Mouse (Mus musculus) C2C12 (cell line): ENCODE results near the gene Grem1. TPM values are rescaled to one million over a fixed set of nuclear protein-coding genes. Genes with fewer than 3 reads are reported as not detected.

Experiments used
- H3K27me3 ChIP-seq: one replicate; pipeline ENCODE4 v1.6.1; 2011; ENCODE audit not compliant: control insufficient read depth, insufficient read depth, insufficient read length
- H3K36me3 ChIP-seq: one replicate; pipeline ENCODE4 v1.6.1; 2011; ENCODE audit not compliant: control insufficient read depth, insufficient read depth
- H3K4me3 ChIP-seq: one replicate; pipeline ENCODE4 v1.5.1; 2011; ENCODE audit warnings: mild to moderate bottlenecking, control low read depth; ENCODE audit not compliant: poor library complexity, insufficient read depth, severe bottlenecking
- H3K79me2 ChIP-seq: one replicate; pipeline ENCODE4 v1.6.1; 2011; ENCODE audit not compliant: control insufficient read depth, insufficient read depth
- H3K79me3 ChIP-seq: one replicate; pipeline ENCODE4 v1.6.1; 2011; ENCODE audit warnings: low read depth, control low read depth
- H3ac ChIP-seq: one replicate; pipeline ENCODE3; 2011; ENCODE audit warnings: low read depth; ENCODE audit not compliant: control insufficient read depth, insufficient read length
- CEBPB ChIP-seq: IDR thresholded peaks from one replicate; pipeline ENCODE4 v1.6.1; 2011; ENCODE audit warnings: low read depth, mild to moderate bottlenecking, control low read depth, moderate library complexity
- CTCF ChIP-seq: IDR thresholded peaks from one replicate; pipeline ENCODE4 v1.5.1; 2011; ENCODE audit not compliant: control insufficient read depth, insufficient read depth, insufficient read length
- FOSL1 ChIP-seq: IDR thresholded peaks from one replicate; pipeline ENCODE4 v1.8.0; 2011; ENCODE audit warnings: mild to moderate bottlenecking, low read length; ENCODE audit not compliant: poor library complexity, insufficient read depth, severe bottlenecking
- MAX ChIP-seq: IDR thresholded peaks from one replicate; pipeline ENCODE4 v1.6.1; 2011; ENCODE audit warnings: mild to moderate bottlenecking, control low read depth
- MYOD1 ChIP-seq: IDR thresholded peaks from one replicate; pipeline ENCODE4 v1.6.1; 2011; ENCODE audit warnings: low read depth; ENCODE audit not compliant: control insufficient read depth, insufficient read length
- MYOG ChIP-seq: IDR thresholded peaks from one replicate; pipeline ENCODE4 v1.6.1; 2011; ENCODE audit not compliant: control insufficient read depth, insufficient read length; ENCODE audit errors: extremely low read depth
- USF1 ChIP-seq: IDR thresholded peaks from one replicate; pipeline ENCODE4 v1.6.1; 2011; ENCODE audit warnings: low read depth, mild to moderate bottlenecking, control low read depth, moderate library complexity
- polyA plus RNA-seq: library from polyadenylated mRNA; unstranded; fragments of >200 nt; fragmentation: generic; extraction: Trizol; gene quantifications from one replicate; pipeline ENCODE4 v1.2.1, GENCODE M21; 2012; ENCODE audit warnings: missing spikeins

Gene Grem1
- polyA plus RNA-seq, 1 experiment = 69.1 TPM

- no peaks in the 10 kb centered on the region for H3K79me2 ChIP-seq
- TF ChIP-seq USF1 (no peak), MYOD1 (no peak), FOSL1 (no peak)
- no peak overlapping the region for H3ac ChIP-seq
- no peaks in the 10 kb centered on the region for H3K27me3 ChIP-seq
- no peaks in the 10 kb centered on the region for H3K79me3 ChIP-seq
- no peaks in the 10 kb centered on the region for H3K36me3 ChIP-seq
- H3K4me3 ChIP-seq = no peak overlapping the region
These were observed 23.1 kb upstream of the Grem1 start for GRCm38 (mm10) chr2:113781521-113781920.

GRCm38 (mm10) chr2:113781107-113781506 lies 22.7 kb upstream of the Grem1 start:
- Histone ChIP-seq H3K36me3 (no peaks in the 10 kb centered on the region), H3K4me3 (no peak overlapping the region), H3K79me2 (no peaks in the 10 kb centered on the region), H3ac (no peak overlapping the region), H3K79me3 (no peaks in the 10 kb centered on the region), H3K27me3 (no peaks in the 10 kb centered on the region)
- TF ChIP-seq CEBPB (no peak), MAX (no peak), MYOD1 (no peak), USF1 (no peak), CTCF (no peak), FOSL1 (no peak), MYOG (no peak)

- Histone ChIP-seq H3K27me3 (no peaks in the 10 kb centered on the region), H3K79me2 (no peaks in the 10 kb centered on the region), H3K79me3 (no peaks in the 10 kb centered on the region), H3K4me3 (no peak overlapping the region), H3K36me3 (no peaks in the 10 kb centered on the region), H3ac (no peak overlapping the region)
- TF ChIP-seq FOSL1 = no peak
- TF ChIP-seq MYOG = no peak
These were observed 20.9 kb upstream of the Grem1 start for GRCm38 (mm10) chr2:113779336-113779735.

- no peaks in the 10 kb centered on the region for H3K27me3 ChIP-seq
- H3K36me3 ChIP-seq = no peaks in the 10 kb centered on the region
- TF ChIP-seq MAX = peak; percentile 65
- no peak for TF ChIP-seq CEBPB
- H3K79me3 ChIP-seq = no peaks in the 10 kb centered on the region
- H3K4me3 ChIP-seq = no peak overlapping the region
- H3K79me2 ChIP-seq = no peaks in the 10 kb centered on the region
- no peak overlapping the region for H3ac ChIP-seq
These were observed 19.6 kb upstream of the Grem1 start for GRCm38 (mm10) chr2:113778036-113778435.

GRCm38 (mm10) chr2:113776297-113776696 lies 17.9 kb upstream of the Grem1 start:
- TF ChIP-seq MYOD1 (no peak), CTCF (no peak), MYOG (no peak), USF1 (no peak), CEBPB (no peak)
- H3K79me2 ChIP-seq = no peaks in the 10 kb centered on the region
- no peaks in the 10 kb centered on the region for H3K27me3 ChIP-seq
- H3ac ChIP-seq = no peak overlapping the region
- H3K79me3 ChIP-seq = no peaks in the 10 kb centered on the region
- no peak overlapping the region for H3K4me3 ChIP-seq
- H3K36me3 ChIP-seq = no peaks in the 10 kb centered on the region

GRCm38 (mm10) chr2:113774150-113774805 lies 15.8 kb upstream of the Grem1 start:
- TF ChIP-seq CTCF (no peak), CEBPB (no peak), MYOG (no peak), MYOD1 (no peak), FOSL1 (no peak), USF1 (no peak), MAX (no peak)
- H3ac ChIP-seq = no peak overlapping the region
- H3K79me3 ChIP-seq = no peaks in the 10 kb centered on the region
- no peaks in the 10 kb centered on the region for H3K79me2 ChIP-seq
- no peaks in the 10 kb centered on the region for H3K36me3 ChIP-seq
- H3K4me3 ChIP-seq = no peak overlapping the region
- H3K27me3 ChIP-seq = no peaks in the 10 kb centered on the region
